Mouse (Mus musculus) stomach, embryonic 16.5 days (tissue): Measurements from ENCODE around the gene Atp2b4. TPM values are rescaled to one million over a fixed set of nuclear protein-coding genes. Genes with fewer than 3 reads are reported as not detected.
A peak's percentile ranks its signal among the peaks of the same experiment; 100 is the strongest.

Experiments used
- ATAC-seq: fragments of 200-750 bp; cut with Nextera tagmentation; 2 replicates; pipeline ENCODE4 v1.8.0; 2017; ENCODE audit warnings: moderate number of reproducible peaks, moderate TSS enrichment; ENCODE audit not compliant: insufficient read depth, low FRiP score
- H3K27ac ChIP-seq: fragments of 300-500 bp; sonication (generic); 2 replicates; pipeline ENCODE4 v1.5.1; 2014; ENCODE audit warnings: low read length
- H3K27me3 ChIP-seq: fragments of 300-500 bp; sonication (generic); 2 replicates; pipeline ENCODE4 v1.6.1; 2014; ENCODE audit warnings: low read length, control low read depth, mixed read lengths; ENCODE audit not compliant: control insufficient read depth, insufficient read depth
- H3K36me3 ChIP-seq: fragments of 300-500 bp; sonication (generic); 2 replicates; pipeline ENCODE4 v1.6.1; 2014; ENCODE audit warnings: low read length; ENCODE audit not compliant: control insufficient read depth, insufficient read depth
- H3K4me1 ChIP-seq: fragments of 300-500 bp; sonication (generic); 2 replicates; pipeline ENCODE4 v1.6.1; 2014; ENCODE audit warnings: low read length, control low read depth, mixed read lengths; ENCODE audit not compliant: control insufficient read depth, insufficient read depth
- H3K4me2 ChIP-seq: fragments of 300-500 bp; sonication (generic); 2 replicates; pipeline ENCODE4 v1.6.1; 2014; ENCODE audit warnings: low read depth, low read length, mixed read lengths
- H3K4me3 ChIP-seq: fragments of 300-500 bp; sonication (generic); replicated peaks from 2 replicates; pipeline ENCODE4 v1.5.1; 2014; ENCODE audit warnings: mild to moderate bottlenecking, low read length
- H3K9ac ChIP-seq: fragments of 300-500 bp; sonication (generic); 2 replicates; pipeline ENCODE4 v1.6.1; 2014; ENCODE audit warnings: low read length
- H3K9me3 ChIP-seq: fragments of 300-500 bp; sonication (generic); replicated peaks from 2 replicates; pipeline ENCODE4 v1.6.1; 2016; ENCODE audit warnings: low read length, control low read depth; ENCODE audit not compliant: control insufficient read depth
- WGBS: fragments of 180-500 bp; shearing (Covaris S2); extraction: QIAGEN DNeasy Blood & Tissue Kit; methylation state at CpG from one replicate; pipeline ENCODE4 v1.1.7; 2014; 5-methylcytosine and 5-hydroxymethylcytosine counted together
- polyA plus RNA-seq: library from polyadenylated mRNA; unstranded; fragments of >200 nt; fragmentation: Nextera tagmentation; extraction: Ambion mirVana; gene quantifications from 2 replicates; pipeline ENCODE4 v1.2.1, GENCODE M21; 2015

The Atp2b4 gene
- 22.3 and 23.9 TPM in 2 replicates for polyA plus RNA-seq

DNA sequence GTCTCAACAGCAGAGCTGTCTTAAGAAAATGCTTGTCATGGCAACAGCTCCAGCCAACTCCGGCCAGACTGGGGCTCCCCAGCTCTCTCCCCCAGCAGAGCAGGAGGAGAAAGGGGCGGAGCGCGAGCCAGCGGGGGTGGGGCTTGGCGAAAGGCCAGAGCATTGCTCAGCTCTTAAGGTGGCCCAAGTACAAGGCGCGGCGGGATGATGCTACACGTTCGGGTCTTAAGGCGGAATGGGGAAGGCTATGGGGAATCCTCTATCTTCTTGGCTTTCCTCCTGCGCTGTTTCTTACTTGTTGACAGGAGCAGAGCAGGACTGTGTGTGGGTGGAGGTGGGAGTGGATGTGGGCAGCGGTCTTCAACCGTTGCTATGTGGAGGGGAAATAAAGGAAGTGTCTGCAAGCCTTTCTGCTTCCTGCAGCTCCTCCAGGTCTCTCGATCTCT, at the start of gene Atp2b4:
Gene Atp2b4, minus strand, starts transcription at position 94 of the 446 bp plus-strand sequence.
- under 1% methylated on average over 16 of the region's 16 CpGs for WGBS
- H3K9ac ChIP-seq = peak within 1 kb of the TSS; percentile 81
- no peaks in the 10 kb centered on the region for H3K36me3 ChIP-seq
- ATAC-seq = peak; percentile 91
- peak within 1 kb of the TSS; percentile 66 for H3K27ac ChIP-seq
- peak within 1 kb of the TSS; percentile 93 for H3K4me2 ChIP-seq
- no peaks in the 10 kb centered on the region for H3K27me3 ChIP-seq
- peaks cover 33% of the 10 kb centered on the region for H3K4me1 ChIP-seq
- peak within 1 kb of the TSS; percentile 77 for H3K4me3 ChIP-seq
- H3K9me3 ChIP-seq = no peaks in the 10 kb centered on the region

DNA sequence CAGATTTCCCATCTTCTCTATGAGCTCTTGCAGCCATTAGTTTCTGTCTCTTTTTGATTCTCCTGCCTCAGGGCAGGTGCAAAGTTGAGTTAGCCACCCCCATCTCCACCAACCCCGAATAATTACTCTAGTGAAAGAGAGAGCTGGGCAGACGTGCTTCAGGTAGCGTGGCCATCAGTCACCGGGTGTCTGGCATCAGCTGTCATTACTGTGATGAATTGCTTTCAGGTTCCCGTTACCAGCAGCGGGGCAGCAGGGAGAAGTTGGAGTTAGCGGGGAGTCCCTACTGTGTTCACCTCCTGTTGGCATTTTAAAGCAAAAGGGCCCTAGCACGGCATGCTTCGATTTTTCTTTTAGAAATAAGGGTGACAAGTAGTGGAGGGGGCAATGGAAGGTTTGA, 43.9 kb upstream of the Atp2b4 start:
- Histone ChIP-seq H3K36me3 (no peaks in the 10 kb centered on the region), H3K4me1 (peaks cover 16% of the 10 kb centered on the region), H3K9me3 (no peaks in the 10 kb centered on the region), H3K4me3 (no peak overlapping the region), H3K27ac (no peak overlapping the region), H3K9ac (no peak overlapping the region), H3K4me2 (no peak overlapping the region), H3K27me3 (no peaks in the 10 kb centered on the region)
- no peak for ATAC-seq
- 22% methylated on average over 9 of the region's 9 CpGs for WGBS

DNA sequence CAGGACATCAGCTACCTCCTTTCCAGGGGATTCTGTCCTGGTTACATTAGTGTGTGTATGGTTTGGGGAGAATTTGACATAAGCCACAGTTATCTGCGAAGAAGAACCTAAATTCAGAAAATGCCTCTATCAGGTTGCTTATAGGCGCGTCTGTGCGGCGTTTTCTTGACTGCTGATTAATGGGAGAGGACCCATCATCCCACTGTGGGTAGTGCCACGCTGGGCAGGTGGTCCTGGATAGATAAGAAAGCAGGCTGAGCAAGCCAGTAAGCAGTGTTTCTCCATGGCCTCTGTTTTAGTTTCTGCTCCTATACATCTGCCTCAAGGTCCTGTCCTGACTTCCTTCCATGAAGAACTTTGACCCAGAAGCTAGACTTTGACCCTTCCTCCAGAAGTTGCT, 43.1 kb upstream of the Atp2b4 start:
- H3K27ac ChIP-seq = 0 out of 2 replicates have a peak overlapping the region, but pooled peaks have one; percentile 29
- peaks cover 16% of the 10 kb centered on the region for H3K4me1 ChIP-seq
- H3K36me3 ChIP-seq = no peaks in the 10 kb centered on the region
- no peak overlapping the region for H3K9ac ChIP-seq
- H3K27me3 ChIP-seq = no peaks in the 10 kb centered on the region
- H3K4me3 ChIP-seq = no peak overlapping the region
- no peak overlapping the region for H3K4me2 ChIP-seq
- WGBS = 70% methylated on average over 6 of the region's 6 CpGs
- no peaks in the 10 kb centered on the region for H3K9me3 ChIP-seq
- ATAC-seq = no peak

DNA sequence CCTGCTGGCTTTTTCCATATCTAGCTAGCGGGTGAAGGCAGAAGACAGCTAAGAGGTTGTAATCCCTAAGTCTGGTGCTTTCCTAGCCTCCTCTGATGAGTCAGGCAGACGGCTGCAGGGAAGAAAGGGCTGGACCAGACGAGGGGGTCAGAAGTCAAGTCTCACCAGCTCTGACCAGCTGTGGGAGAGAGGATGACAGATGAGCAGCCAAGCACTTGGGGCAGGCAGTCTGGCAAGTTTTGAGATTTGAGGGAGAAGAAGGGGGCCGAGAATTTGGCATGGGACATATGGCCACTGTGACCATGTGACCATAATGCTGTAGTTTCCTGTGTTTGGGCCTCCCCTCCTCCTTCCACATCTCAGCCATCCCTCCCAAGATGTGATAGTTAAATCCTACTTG, 42.5 kb upstream of the Atp2b4 start:
- H3K4me2 ChIP-seq = no peak overlapping the region
- H3K36me3 ChIP-seq = no peaks in the 10 kb centered on the region
- H3K27me3 ChIP-seq = no peaks in the 10 kb centered on the region
- peak; percentile 72 for ATAC-seq
- H3K27ac ChIP-seq = 0 out of 2 replicates have a peak overlapping the region, but pooled peaks have one; percentile 29
- H3K4me3 ChIP-seq = no peak overlapping the region
- WGBS = 42% methylated on average over 4 of the region's 4 CpGs
- peaks cover 16% of the 10 kb centered on the region for H3K4me1 ChIP-seq
- H3K9ac ChIP-seq = no peak overlapping the region
- H3K9me3 ChIP-seq = no peaks in the 10 kb centered on the region

DNA sequence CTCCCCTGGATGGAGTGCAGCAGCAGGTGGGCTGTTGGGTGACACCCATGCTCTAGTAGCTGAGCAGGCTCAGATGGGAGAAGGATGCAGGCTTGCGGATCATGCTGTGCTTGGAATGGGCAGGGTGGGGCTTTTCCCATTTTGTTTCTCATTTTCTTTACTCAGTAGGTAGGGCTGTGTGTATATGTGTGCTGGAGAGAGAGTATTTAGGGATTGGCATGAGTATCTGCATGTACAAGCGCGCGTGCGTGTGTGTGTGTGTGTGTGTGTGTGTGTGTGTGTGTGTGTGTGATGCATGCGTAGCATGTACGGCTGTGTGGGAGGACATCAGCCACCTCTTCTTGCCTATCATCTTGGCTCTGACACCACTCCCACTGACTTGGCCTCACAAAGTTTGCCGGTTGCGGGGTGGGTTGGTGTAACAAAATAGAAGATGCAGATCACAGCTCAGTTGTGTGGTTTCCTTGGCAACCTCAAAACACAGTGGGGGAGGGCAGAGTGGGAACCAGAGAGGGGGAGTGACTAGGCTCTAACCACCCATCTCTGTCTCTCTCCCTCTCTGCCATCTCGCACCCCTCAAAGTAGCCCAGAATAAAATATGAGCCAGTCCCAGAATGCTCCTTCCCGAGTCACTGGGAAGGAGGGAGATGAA, 41.4 kb upstream of the Atp2b4 start:
- H3K4me2 ChIP-seq = no peak overlapping the region
- no peaks in the 10 kb centered on the region for H3K36me3 ChIP-seq
- no peak overlapping the region for H3K27ac ChIP-seq
- H3K9me3 ChIP-seq = no peaks in the 10 kb centered on the region
- no peak overlapping the region for H3K4me3 ChIP-seq
- peaks cover 16% of the 10 kb centered on the region for H3K4me1 ChIP-seq
- no peak overlapping the region for H3K9ac ChIP-seq
- ATAC-seq = no peak
- WGBS = 62% methylated on average over 11 of the region's 11 CpGs
- H3K27me3 ChIP-seq = no peaks in the 10 kb centered on the region

DNA sequence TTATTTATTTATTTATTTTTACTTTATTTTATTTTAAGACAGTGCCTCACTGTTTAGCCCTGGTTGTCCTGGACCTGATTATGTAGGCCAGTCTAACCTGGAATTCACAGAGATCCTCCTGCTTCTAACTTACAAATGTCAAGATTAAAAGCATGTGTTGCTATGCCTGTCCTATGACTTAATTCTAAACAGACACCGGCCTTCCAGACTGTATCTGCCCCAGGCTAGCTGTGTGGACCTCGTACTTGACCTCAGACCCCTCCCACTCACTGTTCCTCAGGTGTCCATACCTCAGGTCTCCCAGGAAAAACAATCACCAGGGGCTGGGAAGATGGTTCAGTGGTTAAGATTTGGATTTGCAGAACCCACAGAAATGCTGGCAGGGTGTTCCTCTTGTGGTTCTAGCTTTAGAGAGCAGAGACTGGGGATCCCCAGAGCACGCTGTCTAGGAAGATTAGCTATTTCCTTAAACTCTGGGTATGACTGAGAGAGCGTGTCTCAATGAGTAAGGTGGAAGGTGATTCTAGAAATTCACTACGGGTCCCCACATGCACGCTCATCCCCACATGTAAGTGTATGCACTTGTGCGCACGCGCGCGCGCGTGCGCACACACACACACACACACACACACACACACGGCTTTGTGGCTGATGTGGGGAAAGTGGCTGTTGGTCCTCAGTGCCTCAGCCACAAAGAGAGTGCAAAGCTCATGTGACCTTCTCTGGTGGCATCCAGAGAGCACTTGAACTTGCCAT, 40.5 kb upstream of the Atp2b4 start:
- Histone ChIP-seq H3K9ac (no peak overlapping the region), H3K4me1 (peaks cover 16% of the 10 kb centered on the region), H3K4me3 (no peak overlapping the region), H3K27me3 (no peaks in the 10 kb centered on the region), H3K27ac (no peak overlapping the region), H3K4me2 (no peak overlapping the region), H3K9me3 (no peaks in the 10 kb centered on the region), H3K36me3 (no peaks in the 10 kb centered on the region)
- no peak for ATAC-seq
- 89% methylated on average over 15 of the region's 15 CpGs for WGBS

DNA sequence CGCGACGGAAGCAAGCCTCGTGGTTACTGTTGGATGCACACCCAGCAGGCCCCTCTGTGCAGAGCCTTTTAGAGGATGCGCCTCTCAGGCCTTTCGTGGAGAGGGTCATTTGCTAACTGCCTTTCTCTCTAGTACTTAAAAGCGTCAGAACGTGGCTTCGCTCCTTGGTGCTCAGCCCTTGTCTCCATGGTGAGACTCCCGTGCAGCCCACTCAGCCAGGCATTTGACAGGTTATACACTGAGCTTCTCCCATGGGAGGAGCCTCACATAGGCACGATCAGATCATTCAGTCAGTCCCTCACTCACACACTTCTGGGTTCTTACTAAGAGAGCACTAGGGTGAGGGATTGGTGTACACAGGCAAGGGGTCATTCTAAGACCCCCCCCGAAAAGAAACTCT, 39.7 kb upstream of the Atp2b4 start:
- H3K4me2 ChIP-seq = no peak overlapping the region

DNA sequence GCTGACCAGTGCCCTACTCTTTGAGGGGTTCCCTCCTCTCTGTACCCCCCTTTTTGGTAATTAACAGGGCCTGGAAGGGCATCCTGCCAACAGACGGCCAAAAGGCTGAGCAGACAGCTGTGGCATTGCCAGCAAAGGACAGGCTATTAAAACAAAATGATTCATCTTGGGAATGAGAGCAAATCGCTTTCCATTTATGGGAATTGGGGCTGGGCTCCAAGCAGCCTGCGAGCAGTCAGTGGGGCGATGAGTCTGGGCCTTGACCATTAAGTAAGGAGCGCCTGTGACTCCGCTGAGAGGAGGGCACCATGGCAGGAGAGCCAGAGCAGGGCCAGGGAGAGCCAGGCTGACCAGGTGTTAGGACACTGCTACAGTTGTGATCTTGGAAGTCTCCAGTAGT, 33.5 kb upstream of the Atp2b4 start:
- Histone ChIP-seq H3K4me2 (no peak overlapping the region), H3K36me3 (no peaks in the 10 kb centered on the region), H3K4me3 (no peak overlapping the region), H3K9ac (no peak overlapping the region; the same call in 1 of the 2 replicates), H3K4me1 (peaks cover 17% of the 10 kb centered on the region), H3K9me3 (no peaks in the 10 kb centered on the region), H3K27ac (peak overlapping the region; percentile 64), H3K27me3 (no peaks in the 10 kb centered on the region)
- peak; percentile 61 for ATAC-seq
- WGBS = 49% methylated on average over 6 of the region's 6 CpGs

More for the DNA sequence above, 39.7 kb upstream of the Atp2b4 start:
- H3K36me3 ChIP-seq = no peaks in the 10 kb centered on the region
- H3K9me3 ChIP-seq = no peaks in the 10 kb centered on the region
- H3K4me3 ChIP-seq = no peak overlapping the region
- H3K9ac ChIP-seq = no peak overlapping the region
- H3K27ac ChIP-seq = no peak overlapping the region
- no peak for ATAC-seq
- peaks cover 16% of the 10 kb centered on the region for H3K4me1 ChIP-seq
- no peaks in the 10 kb centered on the region for H3K27me3 ChIP-seq
- 59% methylated on average over 12 of the region's 12 CpGs for WGBS

DNA sequence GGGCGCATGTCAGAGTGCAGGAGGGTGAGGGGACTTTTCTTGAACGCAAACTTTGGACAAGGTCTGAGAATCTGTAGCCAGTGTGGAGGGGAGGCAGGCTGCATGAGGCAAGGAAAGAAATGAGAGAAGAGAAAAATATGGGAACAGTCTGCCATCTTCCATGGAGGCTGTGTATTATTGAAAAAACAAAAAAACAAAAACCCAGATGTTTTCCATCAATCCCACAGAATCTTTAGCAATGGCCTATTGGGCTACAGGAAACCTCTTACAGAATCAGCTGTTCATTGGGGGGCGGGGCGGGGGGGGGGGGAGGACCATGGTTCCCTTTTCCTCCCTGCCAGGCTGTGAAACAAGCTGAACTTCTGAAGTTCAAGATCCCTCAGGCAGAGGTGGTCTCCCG, 31.9 kb upstream of the Atp2b4 start:
- Histone ChIP-seq H3K27ac (no peak overlapping the region), H3K4me2 (no peak overlapping the region)
- 48% methylated on average over 5 of the region's 5 CpGs for WGBS

More for the DNA sequence above, 31.9 kb upstream of the Atp2b4 start:
- no peak for ATAC-seq
- H3K4me3 ChIP-seq = no peak overlapping the region
- no peaks in the 10 kb centered on the region for H3K36me3 ChIP-seq
- H3K9me3 ChIP-seq = no peaks in the 10 kb centered on the region
- no peaks in the 10 kb centered on the region for H3K27me3 ChIP-seq
- H3K9ac ChIP-seq = no peak overlapping the region
- H3K4me1 ChIP-seq = peaks cover 17% of the 10 kb centered on the region
